Mouse (Mus musculus) small intestine, adult 2 months (tissue): ENCODE measurements around the gene Kars.

Experiments
- CTCF ChIP-seq: fragments of 200-500 bp; IDR thresholded peaks from 2 replicates; pipeline ENCODE4 v1.5.1; 2012; ENCODE audit warnings: low read depth, mild to moderate bottlenecking, control low read depth, inconsistent platforms, low read length, moderate library complexity, mixed read lengths; ENCODE audit not compliant: insufficient replicate concordance, insufficient read length; ENCODE audit errors: extremely low read depth
- POLR2A ChIP-seq: fragments of 200-500 bp; IDR thresholded peaks from 2 replicates; pipeline ENCODE4 v1.6.1; 2012; ENCODE audit warnings: low read depth, mild to moderate bottlenecking, control low read depth, inconsistent platforms, low read length, moderate library complexity

- no peak for TF ChIP-seq CTCF
- no peak for TF ChIP-seq POLR2A
These were observed 5.5 kb downstream of the Kars start for GRCm38 (mm10) chr8:112005601-112006000.
